ENCODE assay signal across 23 mouse cellular contexts in genomic region chr11:117256840-117257239, GRCm38 (mm10). TPM values are rescaled to one million over a fixed set of nuclear protein-coding genes. Genes with fewer than 3 reads are reported as not detected.
DNase-seq lines count a peak whose midpoint lies in the region; TF ChIP-seq lines count a peak whose summit lies in the region.
"Had no signal": no experiment of that assay in that cellular context is flagged by ENCODE, and none has a peak within 500 bp of the region (broad histone marks: within the 10 kb centered on the region; RNA-seq: fewer than 3 reads in every experiment).

No protein-coding gene starts in this region.

- H3K9me3 ChIP-seq in MEL (replicated peaks; ENCODE audit: insufficient read depth, low read length), result no peaks in the 10 kb centered on the region
- H3K9me3 ChIP-seq in limb, embryonic 10.5 days (replicated peaks), result no peaks in the 10 kb centered on the region
- H3K9me3 ChIP-seq: embryonic facial prominence, embryonic 10.5 days; embryonic facial prominence, embryonic 12.5 days; forebrain, embryonic 10.5 days; G1E had no signal

- H3K27ac ChIP-seq in gastrocnemius, adult 2 months, result peak overlapping the region; percentile 77
- peak overlapping the region; percentile 81 for H3K27ac ChIP-seq in MEL (ENCODE audit: control insufficient read depth, low read depth, low read length)
- 0 out of 2 replicates have a peak overlapping the region, but pooled peaks have one; percentile 61 for H3K27ac ChIP-seq in limb, embryonic 10.5 days
- H3K27ac ChIP-seq in olfactory bulb, adult 2 months (ENCODE audit: insufficient read depth, low read depth, low read length), result 0 out of 2 replicates have a peak overlapping the region, but pooled peaks have one; percentile 60
- H3K27ac ChIP-seq: embryonic facial prominence, embryonic 10.5 days; embryonic facial prominence, embryonic 12.5 days; forebrain, embryonic 10.5 days; forebrain, embryonic 12.5 days had no signal

- H3K79me2 ChIP-seq in MEL (ENCODE audit: control insufficient read depth, insufficient read depth, low read length, poor library complexity), result no peaks in the 10 kb centered on the region

- no peak for TF ChIP-seq EP300 in MEL (IDR thresholded peaks at IDR 0.05; ENCODE audit: low read depth in 1 of 2, low read length in 2 of 2)

- no peak for TF ChIP-seq RAD21 in MEL (IDR thresholded peaks at IDR 0.05; ENCODE audit: low read depth, low read length)

- H3K36me3 ChIP-seq in MEL (ENCODE audit: control insufficient read depth in 1 of 2, insufficient read depth in 2 of 2, low read length in 2 of 2), result peaks cover 0 to 26% of the 10 kb centered on the region in 2 experiments; a peak in 2 of 4 replicates
- H3K36me3 ChIP-seq in limb, embryonic 10.5 days, result no peaks in the 10 kb centered on the region
- H3K36me3 ChIP-seq: embryonic facial prominence, embryonic 10.5 days; embryonic facial prominence, embryonic 12.5 days; forebrain, embryonic 10.5 days; forebrain, embryonic 12.5 days; G1E had no signal

- H3K9ac ChIP-seq in MEL (ENCODE audit: control insufficient read depth, low read depth, low read length, poor library complexity, severe bottlenecking), result no peak overlapping the region
- H3K9ac ChIP-seq: embryonic facial prominence, embryonic 12.5 days; forebrain, embryonic 12.5 days had no signal

- DNase-seq in gastrocnemius, adult 2 months, result no peak
- no peak for DNase-seq in gastrocnemius, postnatal 36 days
- DNase-seq in MEL (ENCODE audit: low read depth, low spot score), result no peak
- no peak for DNase-seq in limb, embryonic 10.5 days (ENCODE audit: low spot score)
- no peak for DNase-seq in lung, postnatal 36 days
- DNase-seq in lung, postnatal 4 days, result no peak
- DNase-seq: adrenal gland, adult 2 months; adrenal gland, postnatal 10 days; adrenal gland, postnatal 25 days; B cell, adult 2 months; cerebellum, adult 11 months; cerebellum, adult 18-20 months; cerebellum, adult 8-10 months; cerebellum, postnatal 10 days; cerebellum, postnatal 25 days had no signal

- 95% methylated on average over 6 of the region's 6 CpGs for WGBS in limb, embryonic 10.5 days
- WGBS in olfactory bulb, adult 2 months, result 95% methylated on average over 6 of the region's 6 CpGs

- intact Hi-C loops in gastrocnemius, adult 2 months (cut with DNase I), result no loop called here
- intact Hi-C loops in gastrocnemius, postnatal 36 days (cut with DNase I), result no loop called here

- TF ChIP-seq CTCF in gastrocnemius, adult 2 months (IDR thresholded peaks at IDR 0.05), result no peak
- TF ChIP-seq CTCF in MEL (IDR thresholded peaks at IDR 0.05 in 2 of 3, conservative IDR thresholded peaks at IDR 0.05 in 1 of 3; ENCODE audit: control insufficient read depth in 1 of 3, insufficient read depth in 1 of 3, low read depth in 2 of 3, low read length in 3 of 3, poor library complexity in 1 of 3, severe bottlenecking in 1 of 3), result no peak
- no peak for TF ChIP-seq CTCF in olfactory bulb, adult 2 months (IDR thresholded peaks at IDR 0.05; ENCODE audit: insufficient read depth, low read depth, low read length)

- no peak overlapping the region for H3K4me3 ChIP-seq in gastrocnemius, adult 2 months
- H3K4me3 ChIP-seq in MEL (ENCODE audit: control insufficient read depth in 1 of 2, insufficient read depth in 1 of 2, low read depth in 2 of 2, low read length in 2 of 2), result no peak overlapping the region
- H3K4me3 ChIP-seq in limb, embryonic 10.5 days, result no peak overlapping the region
- H3K4me3 ChIP-seq in olfactory bulb, adult 2 months (ENCODE audit: insufficient read depth, low read depth, low read length), result no peak overlapping the region
- H3K4me3 ChIP-seq: embryonic facial prominence, embryonic 10.5 days; embryonic facial prominence, embryonic 12.5 days; erythroblast, embryonic 14.5 days; forebrain, embryonic 10.5 days; forebrain, embryonic 12.5 days had no signal

- no peaks in the 10 kb centered on the region for H3K27me3 ChIP-seq in MEL (ENCODE audit: control insufficient read depth in 1 of 2, insufficient read depth in 2 of 2, low read length in 2 of 2)
- no peaks in the 10 kb centered on the region for H3K27me3 ChIP-seq in limb, embryonic 10.5 days (ENCODE audit: low read depth, poor library complexity, severe bottlenecking)
- H3K27me3 ChIP-seq: CH12.LX; embryonic facial prominence, embryonic 12.5 days had no signal

- TF ChIP-seq POLR2A in MEL (IDR thresholded peaks at IDR 0.05; ENCODE audit: control insufficient read depth in 1 of 2, insufficient read depth in 1 of 2, low read depth in 1 of 2, low read length in 2 of 2, poor library complexity in 1 of 2), result peak in 1 of 2 experiments; percentile 51; a peak in 1 of 4 replicates
- TF ChIP-seq POLR2A in olfactory bulb, adult 2 months (IDR thresholded peaks at IDR 0.05; ENCODE audit: insufficient read depth, low read depth, low read length), result no peak

- peaks cover 6 to 38% of the 10 kb centered on the region in 2 experiments for H3K4me1 ChIP-seq in MEL (ENCODE audit: control insufficient read depth in 1 of 2, insufficient read depth in 2 of 2, low read length in 2 of 2)
- peaks cover 60% of the 10 kb centered on the region for H3K4me1 ChIP-seq in limb, embryonic 10.5 days
- H3K4me1 ChIP-seq in olfactory bulb, adult 2 months (ENCODE audit: control insufficient read depth, insufficient read depth, low read length), result peaks cover 41% of the 10 kb centered on the region

TF ChIP-seq in MEL, 35 proteins besides CTCF, POLR2A, EP300 and RAD21:
- TF ChIP-seq ZMIZ1 (IDR thresholded peaks at IDR 0.05; ENCODE audit: low read depth, low read length), result peak; percentile 52; the same call in 1 of the 2 replicates
- TF ChIP-seq HCFC1 (IDR thresholded peaks at IDR 0.05; ENCODE audit: low read depth, low read length), result 0 out of 2 replicates have a peak, but pooled peaks have one; percentile 12
- TF ChIP-seq POLR2AphosphoS2 (IDR thresholded peaks at IDR 0.05; ENCODE audit: low read length), result no peak

RNA-seq across cellular contexts. Expression of gene Sept9, which starts 57.4 kb away (rescaled TPM):
- 10 to 100 TPM; 11.5 to 13.6 TPM for total RNA-seq in gastrocnemius, adult 2 months (2021)
- 10 to 100 TPM; 11.3 to 14.2 TPM for total RNA-seq in gastrocnemius, postnatal 36 days (2021)
- total RNA-seq in MEL (2012; rRNA removed), result 163 and 205 TPM in 2 replicates
- polyA plus RNA-seq in MEL (2012; ENCODE audit: insufficient read depth in 1 of 2, insufficient read length in 2 of 2, low read depth in 1 of 2, low replicate concordance in 2 of 2, missing spikeins in 1 of 2), result 100 to 1,000 TPM in 1 of 2 experiments, 10 to 100 TPM in 1; 49.7 to 196 TPM
- polyA plus RNA-seq in limb, embryonic 10.5 days (2016; fragmentation: Nextera tagmentation; extraction: Ambion mirVana), result 265 and 282 TPM in 2 replicates
- polyA plus RNA-seq in olfactory bulb, adult 2 months (2012; ENCODE audit: insufficient read depth, insufficient read length, low replicate concordance, missing spikeins), result 157 TPM in 1 of 2 replicates, not detected in the other

Comparison
In these comparisons a context has a peak if more than half of its experiments do, and no peak if none do; other contexts are left out.
1. RNA of gene Sept9, which starts 57.4 kb away (total RNA-seq): 163 to 205 TPM in MEL; 11.3 to 14.2 TPM in gastrocnemius, postnatal 36 days and 11.5 to 13.6 TPM in gastrocnemius, adult 2 months; every median in the first group is over 10 times any median in the second.
2. Peak in every context shown above with its lines, with median percentiles within 50 percentile points of each other: H3K27ac ChIP-seq.